Mouse (Mus musculus) kidney, adult 8-10 months (tissue): Measurements from ENCODE around the gene Gm8113.
A peak's percentile ranks its signal among the peaks of the same experiment; 100 is the strongest.
"Not testable (repeated sequence)": the region's sequence is repeated elsewhere in the genome, so short reads cannot be mapped to it uniquely, and the experiment has no call there.

Experiments
- DNase-seq, 2 experiments: peaks; one replicate each; pipeline ENCODE4 v3.0.0; 2022

Gene Gm8113

GRCm38 (mm10) chr14:43924688-43925403 is at the start of gene Gm8113:
Gene Gm8113 (plus strand): TSS chr14:43925390.
- peak; percentile 24 to 59 for DNase-seq

GRCm38 (mm10) chr14:43875417-43875816 is 49.8 kb upstream of the Gm8113 start, which contains the start of gene Ear1:
Gene Ear1 (minus strand): TSS chr14:43875517.
- not testable (repeated sequence) for DNase-seq

- not testable (repeated sequence) for DNase-seq
Measured at GRCm38 (mm10) chr14:43877789-43878188, 47.4 kb upstream of the Gm8113 start.

- not testable (repeated sequence) for DNase-seq
Measured at GRCm38 (mm10) chr14:43879966-43880545, 45.1 kb upstream of the Gm8113 start.

GRCm38 (mm10) chr14:43886235-43886634 is 39.0 kb upstream of the Gm8113 start:
- not testable (repeated sequence) for DNase-seq

- DNase-seq, result not testable (repeated sequence)
Measured at GRCm38 (mm10) chr14:43891288-43891687, 33.9 kb upstream of the Gm8113 start.

GRCm38 (mm10) chr14:43895357-43895756 is 29.8 kb upstream of the Gm8113 start:
- not testable (repeated sequence) for DNase-seq

- DNase-seq, result not testable (repeated sequence)
Measured at GRCm38 (mm10) chr14:43898577-43898976, 26.6 kb upstream of the Gm8113 start.

GRCm38 (mm10) chr14:43918214-43918613 is 7.0 kb upstream of the Gm8113 start:
- DNase-seq, result not testable (repeated sequence)

GRCm38 (mm10) chr14:43923459-43923858 is 1.7 kb upstream of the Gm8113 start, which contains the start of gene Ear10:
Gene Ear10 (minus strand): TSS chr14:43923559.
- not testable (repeated sequence) for DNase-seq

GRCm38 (mm10) chr14:43925404-43925950 is 287 bp downstream of the Gm8113 start:
- not testable (repeated sequence) for DNase-seq

- DNase-seq, result peak; percentile 2 to 34
Measured at GRCm38 (mm10) chr14:43932991-43933390, 7.8 kb downstream of the Gm8113 start.

- DNase-seq, result not testable (repeated sequence)
Measured at GRCm38 (mm10) chr14:43933399-43933798, 8.2 kb downstream of the Gm8113 start.

- not testable (repeated sequence) for DNase-seq
Measured at GRCm38 (mm10) chr14:43953382-43953781, 28.2 kb downstream of the Gm8113 start.

GRCm38 (mm10) chr14:43955074-43955473 is 29.9 kb downstream of the Gm8113 start:
- not testable (repeated sequence) for DNase-seq

- not testable (repeated sequence) for DNase-seq
Measured at GRCm38 (mm10) chr14:43956769-43957168, 31.6 kb downstream of the Gm8113 start, which contains the start of gene Ang5. Gene Ang5 (plus strand): TSS chr14:43957069.
